Mouse (Mus musculus) myocyte (in vitro differentiated cells): ENCODE results near the gene Actl11.

Experiments
- E2F4 ChIP-seq: IDR thresholded peaks from one replicate; pipeline ENCODE4 v1.6.1; 2011; ENCODE audit warnings: mild to moderate bottlenecking, control low read depth, moderate library complexity; ENCODE audit not compliant: insufficient read depth
- MAX ChIP-seq: IDR thresholded peaks from one replicate; pipeline ENCODE4 v1.6.1; 2011; ENCODE audit warnings: low read depth, mild to moderate bottlenecking, control low read depth
- MYOD1 ChIP-seq, 3 experiments: IDR thresholded peaks; one replicate each; pipeline ENCODE4 v1.6.1; 2011; ENCODE audit warnings: control low read depth in 2 of 3, low read depth in 2 of 3, mild to moderate bottlenecking in 2 of 3, moderate library complexity in 1 of 3; ENCODE audit not compliant: insufficient read length in 2 of 3, control insufficient read depth in 1 of 3
- POLR2A ChIP-seq: IDR thresholded peaks from one replicate; pipeline ENCODE4 v1.6.1; 2011; ENCODE audit warnings: low read depth, mild to moderate bottlenecking, control low read depth, moderate library complexity; ENCODE audit not compliant: insufficient read length
- POLR2AphosphoS2 ChIP-seq: IDR thresholded peaks from one replicate; pipeline ENCODE4 v1.6.1; 2011; ENCODE audit warnings: low read depth, control low read depth; ENCODE audit not compliant: insufficient read length
- TCF12 ChIP-seq: IDR thresholded peaks from one replicate; pipeline ENCODE4 v1.6.1; 2011; ENCODE audit warnings: mild to moderate bottlenecking, control low read depth; ENCODE audit not compliant: poor library complexity, insufficient read depth, severe bottlenecking
- USF1 ChIP-seq: IDR thresholded peaks from one replicate; pipeline ENCODE4 v1.6.1; 2011; ENCODE audit warnings: low read depth, mild to moderate bottlenecking, control low read depth, moderate library complexity

- no peak for TF ChIP-seq POLR2A
- TF ChIP-seq TCF12, result no peak
- no peak for TF ChIP-seq E2F4
- no peak for TF ChIP-seq USF1
- TF ChIP-seq MYOD1 (IDR thresholded peaks at IDR 0.05; ENCODE audit: control insufficient read depth in 1 of 3, insufficient read length in 2 of 3, low read depth in 2 of 3), result no peak
- TF ChIP-seq MAX, result no peak
- TF ChIP-seq POLR2AphosphoS2, result no peak
These were observed 8.6 kb downstream of the Actl11 start for GRCm38 (mm10) chr9:107936831-107937230.
